Mouse (Mus musculus) 3T3-L1 (cell line): Measurements from ENCODE around the gene Mfsd6.
"Not testable (repeated sequence)": the region's sequence is repeated elsewhere in the genome, so short reads cannot be mapped to it uniquely, and the experiment has no call there.

ENCODE experiments used
- DNase-seq: peaks from one replicate; pipeline ENCODE4 v3.0.0-alpha.2; 2015; ENCODE audit warnings: low read depth, low spot score

The Mfsd6 gene

GRCm38 (mm10) chr1:52708745-52709144 is 18.5 kb downstream of the Mfsd6 start:
- no peak for DNase-seq

GRCm38 (mm10) chr1:52707030-52707429 is 20.2 kb downstream of the Mfsd6 start:
- DNase-seq = no peak

- DNase-seq = no peak
Observed at GRCm38 (mm10) chr1:52702738-52703491, 24.3 kb downstream of the Mfsd6 start.

- DNase-seq = no peak
Observed at GRCm38 (mm10) chr1:52701941-52702340, 25.3 kb downstream of the Mfsd6 start.

GRCm38 (mm10) chr1:52694456-52694855 is 32.8 kb downstream of the Mfsd6 start:
- not testable (repeated sequence) for DNase-seq

- no peak for DNase-seq
Observed at GRCm38 (mm10) chr1:52687636-52688035, 39.6 kb downstream of the Mfsd6 start.

GRCm38 (mm10) chr1:52683550-52683949 is 43.7 kb downstream of the Mfsd6 start:
- DNase-seq = no peak

- DNase-seq = peak; percentile 56
Observed at GRCm38 (mm10) chr1:52676621-52677020, 50.6 kb downstream of the Mfsd6 start.

- DNase-seq = peak; percentile 56
Observed at GRCm38 (mm10) chr1:52675561-52676551, 51.4 kb downstream of the Mfsd6 start.

- no peak for DNase-seq
Observed at GRCm38 (mm10) chr1:52669931-52670330, 57.3 kb downstream of the Mfsd6 start.

GRCm38 (mm10) chr1:52668743-52669323 is 58.4 kb downstream of the Mfsd6 start:
- no peak for DNase-seq

- no peak for DNase-seq
Observed at GRCm38 (mm10) chr1:52663228-52663627, 64.0 kb downstream of the Mfsd6 start.

GRCm38 (mm10) chr1:52660765-52661164 is 66.5 kb downstream of the Mfsd6 start:
- no peak for DNase-seq

GRCm38 (mm10) chr1:52660278-52660677 is 67.0 kb downstream of the Mfsd6 start:
- no peak for DNase-seq

- DNase-seq = no peak
Observed at GRCm38 (mm10) chr1:52658160-52658559, 69.1 kb downstream of the Mfsd6 start.

- no peak for DNase-seq
Observed at GRCm38 (mm10) chr1:52655153-52655552, 72.1 kb downstream of the Mfsd6 start.

GRCm38 (mm10) chr1:52653366-52653765 is 73.9 kb downstream of the Mfsd6 start:
- no peak for DNase-seq

- peak; percentile 65 for DNase-seq
Observed at GRCm38 (mm10) chr1:52652601-52653253, 74.5 kb downstream of the Mfsd6 start.

GRCm38 (mm10) chr1:52650066-52650465 is 77.2 kb downstream of the Mfsd6 start:
- no peak for DNase-seq

- peak; percentile 79 for DNase-seq
Observed at GRCm38 (mm10) chr1:52648153-52649027, 78.9 kb downstream of the Mfsd6 start.

GRCm38 (mm10) chr1:52640736-52641135 is 86.5 kb downstream of the Mfsd6 start:
- DNase-seq = peak; percentile 15
